Mouse (Mus musculus): Measurements from ENCODE around the gene Abcg5. TPM values are rescaled to one million over a fixed set of nuclear protein-coding genes. Genes with fewer than 3 reads are reported as not detected.

Abcg5 gene
- polyA plus RNA-seq (2016; fragmentation: Nextera tagmentation; extraction: Ambion mirVana), result 0.65 TPM in 2 replicates

GRCm38 (mm10) chr17:84682734-84683717 is at the start of gene Abcg5:
Abcg5 (minus strand) TSS chr17:84683011.
- Histone ChIP-seq H3K4me1 (peaks cover 22% of the 10 kb centered on the region), H3K4me3 (no peak within 1 kb of the TSS), H3K27ac (no peak within 1 kb of the TSS; the same call in 1 of the 2 replicates), H3K9me3 (no peaks in the 10 kb centered on the region), H3K27me3 (ENCODE audit: insufficient read depth, poor library complexity, severe bottlenecking) (no peaks in the 10 kb centered on the region), H3K36me3 (no peaks in the 10 kb centered on the region)
- 61% methylated on average over 18 of the region's 18 CpGs for WGBS
- DNase-seq (ENCODE audit: low spot score), result no peak

DNA sequence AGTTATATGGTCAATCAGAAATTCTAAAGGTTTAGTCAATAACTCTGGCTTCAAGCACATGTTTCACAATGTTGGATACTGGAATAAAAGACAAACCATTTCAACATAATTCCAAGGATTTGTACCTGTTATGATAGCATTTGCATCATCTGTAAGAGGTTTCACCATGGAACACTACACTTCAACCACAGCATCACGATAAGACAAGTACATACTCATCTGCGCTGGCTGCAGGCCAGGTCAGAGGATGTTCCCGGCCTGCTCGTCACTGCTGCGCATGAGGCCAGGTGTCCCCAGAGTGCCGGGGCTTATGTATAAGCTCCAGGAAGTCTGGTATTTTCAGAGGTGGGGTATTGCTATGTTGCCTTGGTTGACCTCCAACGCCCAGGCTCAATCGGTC is 49.8 kb upstream of the Abcg5 start:
- H3K27me3 ChIP-seq (ENCODE audit: insufficient read depth, poor library complexity, severe bottlenecking), result no peaks in the 10 kb centered on the region
- peaks cover 37% of the 10 kb centered on the region for H3K36me3 ChIP-seq
- DNase-seq (ENCODE audit: low spot score), result no peak
- 0 out of 2 replicates have a peak, but pooled peaks cover 6% of the 10 kb centered on the region for H3K4me1 ChIP-seq
- H3K4me3 ChIP-seq, result no peak overlapping the region
- 92% methylated on average over 8 of the region's 8 CpGs for WGBS
- H3K27ac ChIP-seq, result no peak overlapping the region
- no peaks in the 10 kb centered on the region for H3K9me3 ChIP-seq

- Histone ChIP-seq H3K9me3 (no peaks in the 10 kb centered on the region), H3K4me3 (no peak overlapping the region), H3K4me1 (0 out of 2 replicates have a peak, but pooled peaks cover 6% of the 10 kb centered on the region), H3K27ac (no peak overlapping the region), H3K36me3 (peaks cover 38% of the 10 kb centered on the region), H3K27me3 (ENCODE audit: insufficient read depth, poor library complexity, severe bottlenecking) (no peaks in the 10 kb centered on the region)
- no peak for DNase-seq (ENCODE audit: low spot score)
- WGBS, result 86% methylated on average over 12 of the region's 12 CpGs
Observed at GRCm38 (mm10) chr17:84731361-84731760, 48.5 kb upstream of the Abcg5 start.

DNA sequence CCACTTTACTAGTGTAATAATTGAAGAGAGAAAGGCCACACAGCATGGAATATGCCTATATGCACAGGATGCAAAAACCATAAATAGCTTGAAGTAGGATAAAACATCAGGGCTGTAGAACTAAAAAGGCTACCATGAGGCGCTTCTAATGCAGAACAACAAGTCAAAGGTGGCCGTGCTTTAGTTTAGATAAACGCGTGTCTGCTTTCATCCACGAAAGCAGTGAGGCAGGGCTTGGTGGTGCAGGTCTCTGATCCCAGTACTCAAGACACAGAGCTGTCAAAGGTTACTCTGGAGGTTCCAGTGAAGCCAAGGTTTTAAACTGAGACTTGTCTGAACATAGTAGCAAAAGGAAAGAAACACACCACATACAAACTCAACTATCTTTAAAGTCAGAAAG is 46.3 kb upstream of the Abcg5 start:
- DNase-seq (ENCODE audit: low spot score), result no peak
- no peak overlapping the region for H3K27ac ChIP-seq
- 83% methylated on average over 5 of the region's 5 CpGs for WGBS
- no peaks in the 10 kb centered on the region for H3K9me3 ChIP-seq
- H3K27me3 ChIP-seq (ENCODE audit: insufficient read depth, poor library complexity, severe bottlenecking), result no peaks in the 10 kb centered on the region
- H3K4me3 ChIP-seq, result no peak overlapping the region
- peaks cover 56% of the 10 kb centered on the region for H3K36me3 ChIP-seq
- 0 out of 2 replicates have a peak, but pooled peaks cover 6% of the 10 kb centered on the region for H3K4me1 ChIP-seq

GRCm38 (mm10) chr17:84728201-84728911 is 45.5 kb upstream of the Abcg5 start:
- no peak for DNase-seq (ENCODE audit: low spot score)
- no peaks in the 10 kb centered on the region for H3K9me3 ChIP-seq
- H3K27ac ChIP-seq, result no peak overlapping the region
- 70% methylated on average over 1 of the region's 1 CpGs for WGBS
- H3K4me1 ChIP-seq, result 0 out of 2 replicates have a peak, but pooled peaks cover 6% of the 10 kb centered on the region
- peaks cover 62% of the 10 kb centered on the region for H3K36me3 ChIP-seq
- no peak overlapping the region for H3K4me3 ChIP-seq
- no peaks in the 10 kb centered on the region for H3K27me3 ChIP-seq (ENCODE audit: insufficient read depth, poor library complexity, severe bottlenecking)

DNA sequence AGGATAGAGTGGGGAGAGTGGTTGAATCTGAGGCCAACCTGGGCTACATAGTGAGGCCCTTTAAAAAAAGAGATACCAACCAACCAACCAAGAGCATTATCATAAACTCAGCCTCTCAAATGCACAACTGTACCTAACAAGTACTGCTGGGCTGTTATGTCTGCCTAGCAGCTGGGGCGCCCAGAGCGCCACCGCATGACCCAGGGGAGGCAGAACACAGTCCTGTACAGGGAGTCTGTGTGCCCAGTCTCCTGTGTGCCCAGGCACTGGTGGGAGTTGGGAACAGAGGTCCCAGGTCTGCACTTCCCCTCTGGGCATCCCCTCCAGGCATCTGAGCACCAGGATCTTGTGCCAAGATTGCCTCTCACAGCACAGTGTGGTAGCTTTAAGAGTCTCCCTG is 42.4 kb upstream of the Abcg5 start:
- no peak overlapping the region for H3K27ac ChIP-seq
- H3K9me3 ChIP-seq, result no peaks in the 10 kb centered on the region
- no peak overlapping the region for H3K4me3 ChIP-seq
- no peaks in the 10 kb centered on the region for H3K27me3 ChIP-seq (ENCODE audit: insufficient read depth, poor library complexity, severe bottlenecking)
- DNase-seq (ENCODE audit: low spot score), result no peak
- WGBS, result 100% methylated on average over 3 of the region's 3 CpGs
- peaks cover 62% of the 10 kb centered on the region for H3K36me3 ChIP-seq
- H3K4me1 ChIP-seq, result 0 out of 2 replicates have a peak, but pooled peaks cover 6% of the 10 kb centered on the region

DNA sequence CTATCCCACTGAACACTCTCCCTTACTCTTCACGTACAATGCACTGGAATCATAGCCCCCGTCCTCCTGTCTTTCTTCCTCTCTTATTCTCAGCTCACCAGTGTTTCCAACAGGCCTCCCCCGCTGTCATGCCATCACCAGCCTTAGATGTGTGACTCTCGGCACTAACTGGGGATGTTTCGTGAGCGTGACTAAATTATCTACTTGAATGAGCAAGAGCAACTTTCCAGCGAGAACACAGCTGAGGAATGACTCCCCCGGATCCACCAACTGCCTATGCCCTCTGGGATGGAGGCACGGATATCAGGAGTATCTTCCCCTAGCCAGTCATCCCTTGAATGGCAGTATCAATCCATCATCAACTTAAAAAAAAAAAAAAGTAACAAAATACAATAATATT is 41.2 kb upstream of the Abcg5 start:
- WGBS, result 82% methylated on average over 9 of the region's 9 CpGs
- Histone ChIP-seq H3K4me1 (0 out of 2 replicates have a peak, but pooled peaks cover 2% of the 10 kb centered on the region), H3K9me3 (no peaks in the 10 kb centered on the region), H3K27ac (no peak overlapping the region), H3K36me3 (peaks cover 59% of the 10 kb centered on the region), H3K27me3 (ENCODE audit: insufficient read depth, poor library complexity, severe bottlenecking) (no peaks in the 10 kb centered on the region), H3K4me3 (no peak overlapping the region)
- DNase-seq (ENCODE audit: low spot score), result no peak

- no peak for DNase-seq (ENCODE audit: low spot score)
- 88% methylated on average over 3 of the region's 3 CpGs for WGBS
- no peak overlapping the region for H3K27ac ChIP-seq
- H3K4me1 ChIP-seq, result peaks cover 6% of the 10 kb centered on the region
- no peaks in the 10 kb centered on the region for H3K27me3 ChIP-seq (ENCODE audit: insufficient read depth, poor library complexity, severe bottlenecking)
- H3K36me3 ChIP-seq, result peaks cover 38% of the 10 kb centered on the region
- no peaks in the 10 kb centered on the region for H3K9me3 ChIP-seq
- no peak overlapping the region for H3K4me3 ChIP-seq
Observed at GRCm38 (mm10) chr17:84719105-84719504, 36.3 kb upstream of the Abcg5 start.

DNA sequence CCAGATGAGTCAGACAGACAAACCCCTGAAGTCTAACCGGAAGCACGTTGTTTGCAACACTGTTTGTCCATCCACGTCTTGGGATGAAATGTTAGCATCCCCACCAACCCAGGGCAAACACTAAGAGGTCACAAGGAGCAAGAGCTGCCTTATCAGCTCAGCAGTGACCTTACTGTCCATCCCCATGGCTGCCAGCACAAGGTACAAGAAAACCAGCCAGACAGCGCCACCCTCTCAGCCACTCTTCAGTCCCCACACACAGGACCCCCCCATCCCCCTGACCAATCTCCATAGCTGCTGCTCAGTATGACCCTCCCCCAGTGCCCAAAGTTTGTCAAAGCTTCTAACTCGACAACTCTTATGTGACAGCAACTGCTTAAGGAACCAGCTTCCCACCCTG is 34.6 kb upstream of the Abcg5 start:
- Histone ChIP-seq H3K4me1 (peaks cover 6% of the 10 kb centered on the region), H3K27me3 (ENCODE audit: insufficient read depth, poor library complexity, severe bottlenecking) (no peaks in the 10 kb centered on the region), H3K9me3 (no peaks in the 10 kb centered on the region), H3K27ac (no peak overlapping the region), H3K4me3 (no peak overlapping the region), H3K36me3 (peaks cover 41% of the 10 kb centered on the region)
- WGBS, result 75% methylated on average over 5 of the region's 5 CpGs
- no peak for DNase-seq (ENCODE audit: low spot score)

DNA sequence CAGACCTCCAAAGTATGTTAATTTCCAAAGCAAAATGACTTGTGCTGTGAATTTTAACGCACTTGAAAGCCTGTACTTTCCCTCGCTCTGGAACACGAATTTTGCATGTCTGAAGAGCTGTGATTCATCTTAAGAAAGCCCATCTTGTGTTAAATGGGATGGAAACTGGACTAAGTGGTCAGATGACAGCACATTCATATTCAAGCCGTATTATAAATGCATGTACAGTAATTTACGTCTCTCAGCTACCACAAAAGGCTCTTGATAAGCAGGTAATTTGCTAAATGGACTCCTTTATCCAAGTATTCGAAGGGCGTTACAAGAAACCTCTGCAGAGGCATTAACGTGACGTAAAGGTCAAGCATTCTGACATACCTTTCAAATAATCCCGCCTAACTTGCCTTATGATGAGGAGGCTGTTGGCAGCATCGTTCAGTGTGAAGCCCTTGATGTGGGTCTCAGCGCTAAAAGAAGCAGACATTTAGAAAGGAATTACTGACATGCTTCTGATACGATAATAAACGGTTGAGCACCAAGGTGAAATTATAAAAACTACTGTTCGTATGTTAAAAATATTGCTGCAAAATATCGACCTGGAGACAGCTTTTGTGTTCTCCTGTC is 33.6 kb upstream of the Abcg5 start:
- no peaks in the 10 kb centered on the region for H3K9me3 ChIP-seq
- peaks cover 6% of the 10 kb centered on the region for H3K4me1 ChIP-seq
- no peak for DNase-seq (ENCODE audit: low spot score)
- no peaks in the 10 kb centered on the region for H3K27me3 ChIP-seq (ENCODE audit: insufficient read depth, poor library complexity, severe bottlenecking)
- H3K4me3 ChIP-seq, result no peak overlapping the region
- 87% methylated on average over 16 of the region's 16 CpGs for WGBS
- H3K36me3 ChIP-seq, result peaks cover 40% of the 10 kb centered on the region
- no peak overlapping the region for H3K27ac ChIP-seq

DNA sequence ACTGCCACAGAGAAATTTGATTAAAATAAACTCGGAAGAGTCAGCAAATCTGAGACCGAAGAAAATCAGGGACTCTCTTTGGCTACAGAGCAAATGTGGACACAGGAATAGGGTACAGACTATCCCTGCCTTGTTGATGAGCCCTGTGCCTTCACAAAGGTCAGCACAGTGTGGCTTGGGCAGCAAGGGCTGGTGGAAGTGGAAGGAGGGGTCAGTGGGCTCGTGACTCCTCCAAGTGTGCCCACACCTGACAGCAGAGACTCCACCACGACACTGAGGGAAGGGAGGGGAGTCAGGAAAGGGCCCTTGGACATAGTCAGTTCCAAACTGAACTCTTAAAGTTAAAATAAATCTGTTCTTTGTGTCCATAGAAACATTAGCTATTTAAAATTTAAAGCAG is 32.1 kb upstream of the Abcg5 start:
- no peak overlapping the region for H3K4me3 ChIP-seq
- WGBS, result 67% methylated on average over 4 of the region's 4 CpGs
- H3K27ac ChIP-seq, result no peak overlapping the region
- H3K9me3 ChIP-seq, result no peaks in the 10 kb centered on the region
- peaks cover 43% of the 10 kb centered on the region for H3K36me3 ChIP-seq
- no peak for DNase-seq (ENCODE audit: low spot score)
- no peaks in the 10 kb centered on the region for H3K27me3 ChIP-seq (ENCODE audit: insufficient read depth, poor library complexity, severe bottlenecking)
- H3K4me1 ChIP-seq, result peaks cover 6% of the 10 kb centered on the region

GRCm38 (mm10) chr17:84713563-84714164 is 30.9 kb upstream of the Abcg5 start:
- 95% methylated on average over 18 of the region's 18 CpGs for WGBS
- Histone ChIP-seq H3K4me3 (no peak overlapping the region), H3K4me1 (peaks cover 10% of the 10 kb centered on the region), H3K27ac (no peak overlapping the region), H3K9me3 (no peaks in the 10 kb centered on the region), H3K36me3 (peaks cover 56% of the 10 kb centered on the region), H3K27me3 (ENCODE audit: insufficient read depth, poor library complexity, severe bottlenecking) (no peaks in the 10 kb centered on the region)
- DNase-seq (ENCODE audit: low spot score), result no peak

Data from heart, embryonic 10.5 days (tissue).